Mouse (Mus musculus) left cerebral cortex, postnatal 36 days (tissue): Measurements from ENCODE around the gene Dclk2. TPM values are rescaled to one million over a fixed set of nuclear protein-coding genes. Genes with fewer than 3 reads are reported as not detected.

Experiments
- DNase-seq, 2 experiments: peaks; one replicate each; pipeline ENCODE4 v3.0.0; 2021 to 2022; ENCODE audit warnings: low spot score in 2 of 2, mixed read lengths in 1 of 2
- intact Hi-C: fragments of 180-260 bp; cut with DNase I; formaldehyde crosslinking; loops from one replicate; pipeline ENCODE4 v1.15.1; 2025
- total RNA-seq, 2 experiments: library from RNA; stranded (reverse); gene quantifications; 2 replicates each; pipeline ENCODE4 v1.2.3; 2021

Gene Dclk2
- total RNA-seq, 2 experiments from 2014 or later = 53.2 to 61.5 TPM

DNA sequence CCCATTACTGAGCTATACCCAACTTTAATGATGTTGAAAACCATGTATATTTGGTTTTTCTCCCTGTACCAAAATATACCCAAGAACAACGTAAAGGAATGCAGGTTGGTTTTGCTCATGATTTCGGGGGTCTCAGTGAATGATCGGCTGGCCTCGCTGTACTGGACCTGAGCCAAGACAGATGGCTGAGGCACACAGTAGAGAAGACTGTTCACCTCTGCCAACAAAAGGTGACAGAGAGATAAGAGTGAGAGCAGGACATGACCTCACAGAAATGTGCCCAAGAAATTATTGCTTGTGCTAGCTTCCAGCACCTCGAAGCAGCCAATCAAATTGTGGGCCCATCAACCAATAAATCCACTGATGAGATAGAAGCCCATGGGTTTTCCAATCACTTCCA is 22.3 kb downstream of the Dclk2 start:
- intact Hi-C loops = no loop called here
- no peak for DNase-seq

DNA sequence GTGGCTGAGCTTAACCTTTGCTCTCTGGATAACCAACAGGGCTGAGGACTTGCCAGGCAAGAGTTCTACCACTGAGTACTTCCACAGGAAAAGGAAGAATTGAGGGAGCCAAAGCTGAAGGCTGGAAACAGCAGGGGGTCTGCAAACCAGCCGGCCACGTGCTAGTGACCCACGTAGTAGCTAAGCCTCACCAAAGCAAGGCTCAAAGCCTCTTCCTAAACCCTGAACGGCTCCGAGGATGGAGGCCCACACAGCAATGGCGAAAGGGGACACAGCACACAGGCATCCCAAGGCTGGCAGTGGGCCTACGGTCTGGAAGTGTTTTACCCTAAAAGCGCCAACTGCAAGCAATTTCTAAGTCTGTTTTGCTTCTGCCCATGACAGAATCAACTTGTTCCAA is 23.1 kb downstream of the Dclk2 start:
- intact Hi-C loops = no loop called here

DNA sequence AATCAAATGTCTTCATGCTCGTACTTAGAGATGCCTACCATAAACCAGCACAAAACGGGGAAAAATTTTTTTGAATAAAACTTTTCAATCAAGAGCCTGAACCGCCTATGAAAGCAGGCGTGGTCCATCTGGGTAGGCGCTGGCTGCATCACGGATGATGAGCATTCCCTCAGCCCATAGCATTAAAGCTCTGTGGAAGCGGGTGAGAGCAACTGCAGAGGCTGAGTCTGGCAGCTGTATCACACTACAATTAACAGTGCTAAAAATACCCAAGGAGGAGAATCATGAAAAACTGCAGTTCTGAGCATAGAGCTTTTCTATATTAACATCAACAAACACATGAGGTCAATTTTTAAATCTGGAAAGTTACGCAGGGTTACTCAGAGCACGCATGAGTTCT is 23.6 kb downstream of the Dclk2 start:
- no peak for DNase-seq

More for the DNA sequence above, 23.1 kb downstream of the Dclk2 start:
- no peak for DNase-seq

DNA sequence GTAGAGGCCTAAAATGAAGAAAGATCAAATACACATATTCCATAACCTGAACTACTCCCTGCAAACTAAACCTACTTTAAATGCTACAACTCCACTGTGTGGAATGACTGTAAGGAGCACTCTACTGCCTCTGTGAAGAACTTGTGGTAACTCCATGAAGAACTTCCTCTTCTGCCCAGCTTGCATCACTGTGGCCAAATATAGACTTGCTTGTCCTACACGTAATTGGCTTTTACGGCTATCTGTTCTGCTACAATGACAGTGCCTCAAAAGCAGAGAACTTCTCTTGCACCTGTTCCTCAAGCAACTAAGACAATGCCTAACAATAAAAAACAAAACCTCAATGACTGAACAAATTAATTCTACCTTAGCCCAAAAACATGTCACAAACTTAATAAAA is 26.2 kb downstream of the Dclk2 start:
- intact Hi-C loops = no loop called here
- DNase-seq = no peak

More for the DNA sequence above, 23.6 kb downstream of the Dclk2 start:
- intact Hi-C loops = no loop called here

DNA sequence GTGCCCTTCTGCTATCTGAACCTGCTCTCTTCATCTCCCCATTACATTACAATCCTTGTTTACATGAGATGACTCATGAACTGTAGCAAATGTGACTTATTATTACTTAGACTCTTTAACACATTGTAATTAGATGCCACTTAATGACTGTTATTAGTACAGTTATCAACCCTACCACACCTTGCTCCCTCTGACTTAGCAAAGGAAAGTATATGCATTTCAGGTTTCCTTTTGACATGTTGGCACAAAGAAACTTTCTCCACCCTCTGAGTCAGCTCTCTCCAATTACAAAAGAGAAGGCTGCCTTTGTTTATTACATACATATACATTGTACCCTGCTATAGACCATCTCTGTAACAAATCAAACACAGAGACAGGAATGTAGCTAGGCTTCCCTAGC is 33.1 kb downstream of the Dclk2 start:
- intact Hi-C loops = no loop called here
- DNase-seq = no peak

DNA sequence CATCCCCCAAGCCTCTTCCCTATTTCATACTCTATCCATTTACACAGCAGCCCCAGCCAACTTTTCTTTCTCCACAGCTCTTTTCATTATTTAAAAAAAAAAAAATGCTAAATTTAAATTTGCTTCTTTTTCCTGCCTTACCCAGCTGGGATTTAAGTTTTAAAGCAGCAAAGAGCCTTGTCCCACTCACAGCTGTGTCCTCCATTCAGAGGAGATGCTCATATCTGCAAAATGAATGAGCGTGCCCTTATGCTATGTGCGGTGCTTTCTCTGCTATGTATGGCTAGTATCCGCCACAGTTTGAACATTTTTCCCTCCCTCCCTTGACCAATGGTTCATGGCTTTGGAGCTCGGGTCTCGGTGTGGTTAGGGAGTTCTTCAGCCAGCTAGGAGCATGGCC is 35.5 kb downstream of the Dclk2 start:
- DNase-seq = no peak
- intact Hi-C loops = no loop called here

DNA sequence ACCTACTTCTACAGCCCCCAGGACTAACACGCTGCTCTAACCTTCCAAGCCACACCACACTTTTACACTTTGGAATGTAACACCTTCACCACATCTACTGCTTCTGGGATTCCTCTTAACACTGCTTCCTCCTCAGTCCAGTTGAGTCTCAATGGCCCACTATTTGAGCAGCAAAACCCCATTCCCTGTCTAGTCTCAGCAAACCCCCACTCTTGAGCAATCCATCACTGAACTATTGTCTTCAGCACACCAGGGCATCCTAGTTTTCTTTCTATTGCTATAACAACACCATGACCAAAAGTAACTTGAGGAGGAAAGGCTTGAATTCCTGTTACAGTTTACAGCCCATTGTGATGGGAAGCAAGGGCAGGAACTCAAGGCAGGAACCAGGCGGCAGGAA is 36.2 kb downstream of the Dclk2 start:
- intact Hi-C loops = no loop called here
- no peak for DNase-seq

DNA sequence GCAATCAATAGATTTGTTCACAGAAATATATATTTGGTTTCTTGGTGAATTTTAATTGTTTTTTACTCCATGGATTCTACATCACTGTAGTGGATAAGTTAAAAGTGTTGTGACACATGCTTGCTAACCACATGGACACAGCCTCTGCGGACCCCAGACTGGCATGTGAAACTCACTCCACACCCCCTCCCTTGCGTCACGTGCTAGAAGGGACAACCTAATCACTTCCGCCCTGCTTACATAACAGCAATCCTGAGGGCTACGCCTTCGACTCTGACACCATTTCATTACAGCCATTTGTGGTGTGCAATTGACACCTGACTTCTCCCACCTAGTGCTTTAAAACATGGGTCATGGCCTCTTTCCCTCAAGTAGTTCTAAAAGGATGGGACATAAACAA is 36.7 kb downstream of the Dclk2 start:
- DNase-seq = no peak
- intact Hi-C loops = no loop called here

DNA sequence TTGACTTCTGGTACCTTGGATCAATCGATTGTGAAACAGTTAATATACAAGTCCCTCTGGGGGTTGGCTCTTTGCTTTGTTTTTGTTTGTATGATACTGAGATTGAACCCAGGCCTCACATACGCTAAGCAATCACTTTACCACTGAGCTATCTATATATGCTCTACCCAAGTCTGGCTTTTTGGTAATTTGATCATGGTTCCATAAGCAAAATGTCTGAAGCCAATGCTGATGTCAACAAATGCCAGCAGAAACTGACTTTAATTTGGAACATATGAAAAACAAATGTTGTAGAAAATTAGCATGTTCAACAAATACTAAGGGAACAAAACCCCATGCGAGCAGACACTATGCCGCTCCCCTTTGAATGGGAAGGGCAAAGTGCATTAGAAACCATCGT is 44.7 kb downstream of the Dclk2 start:
- no peak for DNase-seq
- intact Hi-C loops = no loop called here

DNA sequence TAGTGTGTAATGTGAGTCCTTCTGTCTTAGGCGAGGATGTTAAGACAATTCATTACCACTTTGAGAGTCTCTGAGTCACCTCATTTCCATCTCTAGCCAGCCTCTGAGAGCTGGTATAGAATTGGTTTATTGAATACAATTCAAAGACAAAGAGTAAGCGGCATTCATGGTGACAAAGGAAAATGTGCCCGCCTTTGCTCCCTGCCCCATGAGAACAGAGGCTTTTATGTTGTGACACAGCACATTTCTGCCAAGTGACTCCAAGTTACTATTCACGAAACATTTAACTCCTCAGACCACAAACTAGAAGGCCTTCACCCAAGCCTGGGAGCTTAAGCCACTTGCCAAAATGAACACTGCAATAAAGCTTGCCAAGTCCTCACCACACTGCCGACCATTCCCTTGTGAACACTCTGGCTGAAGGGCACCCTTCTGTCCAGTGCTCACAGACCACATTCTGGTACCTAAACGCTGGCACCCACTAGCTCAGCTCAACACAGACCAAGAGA is 47.5 kb downstream of the Dclk2 start:
- no peak for DNase-seq
- intact Hi-C loops = loop anchor here (5.0 kb wide), 2 partner anchors 41 to 44 kb away; no protein-coding TSS in a partner anchor

DNA sequence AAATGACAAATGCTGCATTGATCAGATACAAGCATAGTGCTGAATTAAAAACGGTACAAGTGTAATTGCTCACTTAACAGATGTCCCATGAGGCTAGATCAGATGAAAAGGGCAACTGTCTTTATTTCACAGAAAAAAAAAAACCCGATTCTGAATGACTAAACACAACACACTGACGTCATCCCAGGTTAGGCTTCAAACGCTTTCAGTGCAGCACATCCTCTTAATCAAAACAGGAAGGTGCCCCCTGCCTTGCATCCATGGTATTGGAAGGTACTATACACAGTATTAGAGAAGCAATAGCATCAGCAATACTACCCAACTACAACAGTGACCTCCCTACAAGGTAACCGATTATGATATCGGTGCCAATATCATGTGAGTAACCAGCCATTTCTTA is 49.7 kb downstream of the Dclk2 start:
- intact Hi-C loops = loop anchor here (5.0 kb wide), 2 partner anchors 39 to 46 kb away; no protein-coding TSS in a partner anchor
- DNase-seq = no peak

DNA sequence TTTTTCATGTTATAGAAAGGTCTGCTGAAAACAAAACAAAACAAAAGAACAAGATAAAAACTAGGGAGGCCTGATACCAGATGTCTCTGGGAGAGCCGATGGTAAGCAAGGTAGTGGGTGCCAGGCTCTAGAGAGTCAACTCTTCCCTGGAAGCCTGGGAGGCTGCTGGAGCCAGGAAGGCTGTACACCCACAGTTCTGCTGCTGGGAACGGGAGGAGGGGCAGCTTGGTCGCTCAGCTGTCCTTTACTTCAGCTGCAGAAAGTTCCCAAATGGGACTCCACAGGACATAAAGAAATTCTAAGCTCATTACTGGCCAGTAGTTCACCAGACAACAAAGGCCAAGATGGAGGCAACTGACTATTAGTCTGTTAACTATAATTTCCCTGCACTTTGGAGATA is 50.2 kb downstream of the Dclk2 start:
- intact Hi-C loops = loop anchor here (5.0 kb wide), 2 partner anchors 38 to 47 kb away; no protein-coding TSS in a partner anchor
- DNase-seq = peak; percentile 58 to 68

DNA sequence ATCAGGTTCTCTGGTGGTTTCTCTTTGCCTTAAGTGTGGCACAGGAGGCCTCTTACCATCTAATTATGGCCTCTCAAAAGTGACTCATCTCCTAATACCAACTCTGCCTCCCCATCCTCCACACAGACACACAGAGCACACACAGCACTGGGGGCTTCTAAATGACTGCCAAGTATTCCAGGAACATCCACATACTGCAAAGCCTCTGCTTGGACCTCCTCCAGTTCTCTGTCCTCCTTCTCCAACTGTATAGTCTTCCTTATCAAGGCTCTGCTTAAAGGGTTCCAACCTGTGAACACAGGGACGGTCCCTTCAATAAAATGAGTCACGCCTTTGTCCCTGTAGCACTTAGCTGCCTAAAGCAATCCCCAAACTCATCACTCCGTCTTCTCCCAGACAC is 51.9 kb downstream of the Dclk2 start:
- intact Hi-C loops = no loop called here
- no peak for DNase-seq

DNA sequence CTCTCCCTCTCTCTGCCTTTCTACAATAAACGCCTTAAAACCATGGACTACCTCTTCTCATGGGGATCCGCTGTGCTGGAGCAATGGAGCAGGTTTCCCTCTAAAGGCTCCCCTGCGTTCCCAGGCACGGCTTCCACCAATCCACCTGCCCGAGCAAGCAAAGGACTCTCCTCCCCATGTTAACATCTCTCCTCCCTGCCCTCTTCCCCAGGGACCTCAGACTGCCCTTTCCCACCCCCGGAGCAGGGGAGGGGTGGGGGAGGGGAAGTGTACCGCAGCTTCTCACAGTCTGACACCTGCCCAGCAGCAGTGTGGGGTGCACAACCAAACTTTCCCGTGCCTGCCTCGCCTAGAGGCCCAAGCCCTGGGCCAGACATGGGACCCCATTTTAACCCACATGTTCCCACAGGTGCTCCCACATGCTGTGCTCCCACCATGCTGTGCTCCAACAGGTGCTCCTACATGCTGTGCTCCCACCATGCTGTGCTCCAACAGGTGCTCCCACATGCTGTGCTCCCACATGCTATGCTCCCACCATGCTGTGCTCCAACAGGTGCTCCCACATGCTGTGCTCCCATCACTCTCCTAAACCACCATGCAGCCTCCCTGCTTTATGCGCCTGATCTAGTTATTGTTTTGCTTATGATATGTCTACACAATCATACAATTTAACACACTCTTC is 57.2 kb downstream of the Dclk2 start:
- DNase-seq = no peak
- intact Hi-C loops = no loop called here

DNA sequence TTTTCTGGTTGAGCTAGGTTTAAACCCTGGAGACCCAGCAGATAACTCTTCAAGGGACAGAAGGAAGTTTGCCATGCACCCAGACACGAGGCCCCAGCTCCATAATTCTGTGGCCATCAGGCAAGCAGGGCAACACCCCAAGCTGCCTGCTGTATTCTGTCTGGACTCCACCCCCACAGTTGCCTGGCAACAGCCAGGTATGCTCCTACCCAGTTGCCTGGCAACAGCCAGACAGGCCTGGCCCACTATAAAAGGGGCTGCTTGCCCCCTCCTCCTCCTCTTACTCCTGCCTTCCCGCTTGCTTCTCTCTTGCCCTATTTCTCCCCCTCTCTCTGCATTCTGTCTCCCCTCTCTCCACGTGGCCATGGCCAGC is 57.7 kb downstream of the Dclk2 start:
- DNase-seq = no peak

DNA sequence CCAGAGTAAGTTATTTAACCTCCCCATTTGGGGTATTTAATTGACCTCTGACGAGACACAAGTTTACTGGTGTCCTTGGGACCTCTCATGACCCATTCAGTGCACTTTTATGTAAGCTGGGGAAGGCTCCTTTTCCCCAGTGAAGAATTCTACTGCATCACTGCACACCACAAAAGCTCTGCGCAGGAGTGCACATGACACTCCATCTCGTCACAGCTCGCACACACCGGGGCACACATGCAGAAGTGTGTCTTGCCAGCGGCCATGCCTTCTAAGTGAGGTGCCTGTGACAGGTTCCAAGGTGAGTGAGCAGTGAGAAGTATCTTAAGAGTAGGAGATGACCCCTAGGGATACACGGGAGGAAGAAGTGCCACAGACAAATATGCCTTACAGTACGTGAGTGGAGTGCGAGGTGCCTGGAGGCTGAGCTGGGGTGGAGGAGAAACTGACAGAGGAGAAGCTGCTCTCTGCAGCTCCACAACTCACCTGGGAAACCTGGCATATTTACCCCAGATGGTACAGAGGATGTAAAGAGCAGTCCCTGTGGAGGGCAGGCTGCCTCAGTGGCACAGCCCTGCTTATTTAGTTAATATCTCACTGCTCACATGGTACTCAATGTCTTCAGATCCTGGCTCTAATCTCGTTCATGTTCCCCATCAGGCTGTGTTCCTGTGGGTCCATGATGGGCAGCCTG is 58.3 kb downstream of the Dclk2 start:
- no peak for DNase-seq
- intact Hi-C loops = no loop called here

More for the DNA sequence above, 57.7 kb downstream of the Dclk2 start:
- intact Hi-C loops = no loop called here

DNA sequence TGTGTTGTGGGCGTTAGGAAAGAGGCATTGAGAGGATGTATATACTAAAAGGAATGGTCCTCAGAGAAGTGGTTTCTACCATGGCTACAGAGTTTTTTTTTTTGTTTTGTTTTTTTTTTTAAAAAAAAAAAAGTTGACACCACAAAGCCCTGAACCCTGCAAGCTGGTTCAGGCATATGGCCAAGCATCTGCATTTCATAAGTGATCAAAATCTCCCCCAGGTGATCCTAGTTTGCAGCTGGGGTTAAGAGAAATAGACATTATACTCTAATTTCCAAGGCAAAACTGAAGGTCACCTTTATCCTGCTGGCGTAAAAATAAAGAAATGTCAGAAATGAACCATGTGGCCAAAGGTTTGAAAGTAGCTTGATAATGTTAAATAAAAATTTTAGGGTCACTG is 60.9 kb downstream of the Dclk2 start:
- intact Hi-C loops = no loop called here
- DNase-seq = no peak

DNA sequence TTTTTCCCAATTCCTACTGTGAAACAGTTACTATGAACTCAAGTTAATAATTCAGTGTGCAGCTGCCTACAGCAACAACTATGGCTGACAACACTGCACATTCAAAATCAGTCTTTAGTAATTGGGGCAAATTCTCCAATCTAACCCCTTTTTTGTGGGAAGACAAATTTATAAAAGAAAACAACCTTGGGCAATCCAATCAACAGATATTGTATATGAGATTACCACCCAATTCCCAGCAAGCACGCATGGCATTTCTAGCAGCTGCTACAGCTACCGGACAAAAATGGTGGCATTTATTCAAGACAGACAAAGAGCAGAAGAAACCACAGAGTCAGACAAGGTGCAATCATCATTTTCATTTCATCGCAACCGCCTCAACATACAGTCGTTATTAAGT is 62.0 kb downstream of the Dclk2 start:
- intact Hi-C loops = no loop called here
- DNase-seq = no peak

DNA sequence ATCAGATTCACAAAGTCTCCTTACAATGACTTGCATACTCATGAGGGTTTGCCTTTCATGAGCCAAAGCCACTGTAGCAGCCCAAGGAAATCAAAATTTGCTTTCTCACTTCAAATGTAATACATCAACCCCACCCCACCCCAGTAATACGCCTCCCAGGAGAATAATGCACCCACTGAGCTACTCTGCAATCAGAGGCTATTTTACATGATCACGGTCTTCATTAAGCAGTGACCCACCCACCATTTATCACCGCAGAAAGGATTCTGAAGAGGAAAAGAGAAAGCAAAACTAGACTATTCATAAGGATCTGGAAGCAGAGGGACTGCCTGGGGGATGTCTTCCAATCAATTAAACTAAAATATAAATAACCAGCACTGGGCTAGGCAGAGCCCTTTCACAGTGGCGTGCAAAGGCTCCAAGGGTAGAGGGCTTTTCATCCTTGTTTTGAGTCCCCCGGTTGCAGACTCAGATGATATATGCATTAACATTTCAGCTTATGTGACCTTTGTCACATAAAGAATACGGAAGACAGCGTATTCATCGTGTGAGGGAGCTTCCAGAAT is 62.7 kb downstream of the Dclk2 start:
- intact Hi-C loops = no loop called here
- no peak for DNase-seq

DNA sequence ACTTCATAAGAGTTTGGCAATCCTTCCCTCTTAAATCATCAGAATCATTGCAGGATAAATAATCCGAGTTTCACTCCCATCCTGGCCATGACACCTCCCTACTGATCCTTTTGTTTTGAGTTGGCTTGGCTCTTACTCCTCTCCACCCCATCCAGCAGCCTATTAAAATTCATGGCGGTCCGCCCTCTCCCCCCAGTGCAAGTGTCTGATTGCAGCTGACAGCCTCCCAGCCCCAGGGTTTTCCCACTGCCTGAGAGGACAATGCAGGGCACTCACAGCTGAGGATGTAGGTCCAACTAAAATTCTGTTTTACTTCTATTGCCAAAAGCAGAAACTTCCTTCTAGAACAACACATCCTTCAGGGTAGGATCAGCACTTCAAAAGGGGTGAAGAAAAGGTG is 67.8 kb downstream of the Dclk2 start:
- DNase-seq = no peak
- intact Hi-C loops = no loop called here

DNA sequence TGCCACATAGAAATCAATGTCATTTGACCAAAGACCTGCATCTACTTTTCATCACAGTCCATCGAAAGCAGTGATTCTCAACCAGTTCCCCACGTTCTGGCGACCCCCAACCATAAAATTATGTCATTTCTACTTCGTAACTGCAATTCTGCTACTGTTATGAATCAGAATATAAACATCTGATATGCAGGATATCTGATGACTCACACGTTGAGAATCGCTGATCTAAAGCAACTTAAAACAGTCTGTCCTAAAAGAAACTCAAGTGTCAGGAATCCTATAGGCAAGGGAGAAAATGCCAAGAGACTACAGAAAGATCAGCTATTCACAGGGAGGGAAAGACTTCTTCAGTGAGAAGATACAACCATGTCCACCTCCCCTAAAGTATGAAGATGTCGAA is 69.5 kb downstream of the Dclk2 start:
- intact Hi-C loops = no loop called here
- no peak for DNase-seq
